Mouse (Mus musculus) limb, embryonic 14.5 days (tissue): ENCODE measurements around the gene Nrp2. TPM values are rescaled to one million over a fixed set of nuclear protein-coding genes. Genes with fewer than 3 reads are reported as not detected.

ENCODE experiments used
- ATAC-seq: fragments of 200-750 bp; cut with Nextera tagmentation; 2 replicates; pipeline ENCODE4 v1.8.0; 2017; ENCODE audit warnings: low read depth, moderate number of reproducible peaks, moderate TSS enrichment; ENCODE audit not compliant: low FRiP score
- DNase-seq: peaks from one replicate; pipeline ENCODE4 v3.0.0-alpha.2; 2015; ENCODE audit warnings: low spot score
- H3K27ac ChIP-seq: fragments of 300-500 bp; sonication (generic); replicated peaks from 2 replicates; pipeline ENCODE4 v1.5.1; 2014; ENCODE audit warnings: low read depth, mild to moderate bottlenecking, low read length, moderate library complexity, mixed read lengths
- H3K27me3 ChIP-seq: fragments of 300-500 bp; sonication (generic); 2 replicates; pipeline ENCODE4 v1.6.1; 2014; ENCODE audit warnings: low read length, mixed read lengths; ENCODE audit not compliant: control insufficient read depth, insufficient read depth
- H3K36me3 ChIP-seq: fragments of 300-500 bp; sonication (generic); 2 replicates; pipeline ENCODE4 v1.6.1; 2014; ENCODE audit warnings: mild to moderate bottlenecking, low read length, moderate library complexity, mixed read lengths; ENCODE audit not compliant: control insufficient read depth, insufficient read depth
- H3K4me1 ChIP-seq: fragments of 300-500 bp; sonication (generic); 2 replicates; pipeline ENCODE4 v1.6.1; 2014; ENCODE audit warnings: antibody characterized with exemption, low read length, mixed read lengths; ENCODE audit not compliant: control insufficient read depth, insufficient read depth
- H3K4me2 ChIP-seq: fragments of 300-500 bp; sonication (generic); replicated peaks from 2 replicates; pipeline ENCODE4 v1.6.1; 2014; ENCODE audit warnings: low read depth, mild to moderate bottlenecking, low read length, moderate library complexity; ENCODE audit not compliant: severe bottlenecking
- H3K4me3 ChIP-seq: fragments of 300-500 bp; sonication (generic); replicated peaks from 2 replicates; pipeline ENCODE4 v1.5.1; 2014; ENCODE audit warnings: low read length
- H3K9ac ChIP-seq: fragments of 300-500 bp; sonication (generic); 2 replicates; pipeline ENCODE4 v1.6.1; 2014; ENCODE audit warnings: mild to moderate bottlenecking, low read depth, low read length, moderate library complexity; ENCODE audit not compliant: severe bottlenecking
- H3K9me3 ChIP-seq: fragments of 300-500 bp; sonication (generic); 2 replicates; pipeline ENCODE4 v1.6.1; 2016; ENCODE audit warnings: low read length; ENCODE audit not compliant: control insufficient read depth
- POLR2A ChIP-seq: fragments of 200-500 bp; IDR thresholded peaks from 2 replicates; pipeline ENCODE4 v1.8.0; 2012; ENCODE audit warnings: inconsistent platforms, mild to moderate bottlenecking, moderate library complexity, borderline replicate concordance; ENCODE audit not compliant: insufficient read depth, insufficient read length; ENCODE audit errors: extremely low read depth
- WGBS: fragments of 180-500 bp; shearing (Covaris S2); extraction: QIAGEN DNeasy Blood & Tissue Kit; methylation state at CpG from one replicate; pipeline ENCODE4 v1.1.7; 2014; 5-methylcytosine and 5-hydroxymethylcytosine counted together
- polyA plus RNA-seq, 2 experiments: library from polyadenylated mRNA; depleted of rRNA in 1 of 2; stranded (reverse) in 1 of 2; unstranded in 1 of 2; fragments of >200 nt; fragmentation: Nextera tagmentation in 1 of 2; extraction: Ambion mirVana in 1 of 2; gene quantifications; 2 replicates each; pipeline versions ENCODE4 v1.2.1 to v1.2.3; 2012 to 2014

Gene Nrp2
- polyA plus RNA-seq, 2 experiments: 30.4 to 60.3 TPM

DNA sequence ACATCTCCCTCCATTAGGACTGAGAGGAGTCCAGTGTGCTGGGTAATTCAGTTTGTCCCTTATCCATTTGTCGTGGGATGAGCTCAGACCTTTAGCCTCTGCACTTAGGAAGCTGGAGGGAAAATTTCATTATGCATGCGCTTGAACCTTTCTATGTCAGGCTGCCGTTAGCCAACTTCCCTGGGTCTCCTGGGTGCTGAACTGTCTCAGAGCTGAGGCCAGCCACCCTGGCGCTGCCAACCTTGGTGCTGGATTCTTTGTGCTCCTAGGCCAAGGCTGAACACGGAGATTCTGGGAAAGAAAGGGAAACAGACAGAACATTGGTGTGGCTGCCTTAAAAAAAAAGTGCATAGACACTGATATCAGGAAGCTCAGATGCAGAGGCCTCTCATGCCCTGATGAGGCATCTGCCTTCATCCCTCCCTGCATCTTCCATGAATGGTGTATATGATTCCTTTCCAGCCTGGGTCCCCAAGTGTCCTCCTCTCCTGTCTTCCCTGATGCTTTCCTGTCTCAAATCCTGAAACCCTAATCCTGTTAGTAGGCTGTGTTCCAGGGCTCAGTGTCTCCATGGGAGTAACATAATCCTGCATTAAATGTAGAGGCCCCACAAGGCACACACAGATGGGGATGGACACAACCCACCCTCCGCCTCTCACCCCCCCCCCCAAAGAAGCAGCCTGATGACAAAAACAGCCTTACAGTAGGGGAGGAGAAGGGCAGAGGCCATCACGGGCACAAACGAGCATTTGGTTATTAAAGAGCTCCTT lies 51.2 kb downstream of the Nrp2 start:
- peaks cover 17% of the 10 kb centered on the region for H3K4me1 ChIP-seq
- H3K9ac ChIP-seq: no peak overlapping the region
- no peaks in the 10 kb centered on the region for H3K27me3 ChIP-seq
- no peak for TF ChIP-seq POLR2A
- 77% methylated on average over 8 of the region's 8 CpGs for whole genome bisulfite sequencing
- H3K4me3 ChIP-seq: no peak overlapping the region
- peaks cover 20% of the 10 kb centered on the region; the same call in 1 of the 2 replicates for H3K36me3 ChIP-seq
- no peak overlapping the region for H3K4me2 ChIP-seq
- no peak for DNase-seq
- H3K27ac ChIP-seq: no peak overlapping the region
- H3K9me3 ChIP-seq: no peaks in the 10 kb centered on the region
- no peak for ATAC-seq

DNA sequence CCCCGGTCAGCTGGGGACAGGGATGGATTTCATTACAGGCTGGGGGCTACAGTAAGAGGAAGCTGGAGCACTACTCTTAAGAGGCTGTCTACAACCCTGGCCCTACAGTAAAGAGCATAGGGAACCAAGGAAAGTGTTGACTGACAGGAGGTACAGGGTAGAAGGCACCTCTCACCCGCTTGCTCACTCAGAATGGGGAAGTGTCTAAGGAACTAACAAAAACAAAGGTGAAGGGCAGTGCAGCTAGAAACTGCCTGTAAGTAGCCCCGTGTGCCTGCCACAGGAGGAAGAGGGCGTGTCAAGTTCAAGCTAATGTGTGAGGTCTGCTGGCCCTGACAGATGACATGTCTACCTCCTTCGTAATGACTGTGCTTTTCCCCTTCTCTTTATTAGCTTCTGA lies 57.0 kb downstream of the Nrp2 start:
- 28% methylated on average over 5 of the region's 5 CpGs for WGBS
- DNase-seq (no peak), ATAC-seq (no peak)
- Histone ChIP-seq H3K4me1 (peaks cover 10% of the 10 kb centered on the region), H3K27ac (no peak overlapping the region), H3K27me3 (no peaks in the 10 kb centered on the region), H3K36me3 (peaks cover 45% of the 10 kb centered on the region), H3K9ac (no peak overlapping the region), H3K9me3 (no peaks in the 10 kb centered on the region), H3K4me3 (no peak overlapping the region), H3K4me2 (no peak overlapping the region)
- TF ChIP-seq POLR2A: no peak

DNA sequence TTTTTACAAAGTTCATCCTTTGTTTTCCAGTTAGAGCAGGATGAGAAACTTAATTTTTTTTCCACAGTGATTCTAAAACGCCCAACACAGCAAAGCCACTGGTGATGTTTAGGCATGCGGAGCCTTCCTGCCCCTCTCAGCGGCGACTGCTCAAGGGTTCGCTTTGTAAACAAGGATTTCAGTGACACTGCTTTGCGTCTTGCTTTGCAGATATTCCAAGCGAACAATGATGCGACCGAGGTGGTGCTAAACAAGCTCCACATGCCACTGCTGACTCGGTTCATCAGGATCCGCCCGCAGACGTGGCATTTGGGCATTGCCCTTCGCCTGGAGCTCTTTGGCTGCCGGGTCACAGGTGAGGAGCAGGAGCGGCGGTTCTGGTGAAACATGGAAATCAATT lies 57.5 kb downstream of the Nrp2 start:
- TF ChIP-seq POLR2A: no peak
- ATAC-seq (no peak), DNase-seq (no peak)
- Histone ChIP-seq H3K27ac (no peak overlapping the region), H3K9me3 (no peaks in the 10 kb centered on the region), H3K4me2 (no peak overlapping the region), H3K36me3 (peaks cover 45% of the 10 kb centered on the region), H3K9ac (no peak overlapping the region), H3K27me3 (no peaks in the 10 kb centered on the region), H3K4me1 (peaks cover 15% of the 10 kb centered on the region), H3K4me3 (no peak overlapping the region)
- 80% methylated on average over 17 of the region's 17 CpGs for WGBS

DNA sequence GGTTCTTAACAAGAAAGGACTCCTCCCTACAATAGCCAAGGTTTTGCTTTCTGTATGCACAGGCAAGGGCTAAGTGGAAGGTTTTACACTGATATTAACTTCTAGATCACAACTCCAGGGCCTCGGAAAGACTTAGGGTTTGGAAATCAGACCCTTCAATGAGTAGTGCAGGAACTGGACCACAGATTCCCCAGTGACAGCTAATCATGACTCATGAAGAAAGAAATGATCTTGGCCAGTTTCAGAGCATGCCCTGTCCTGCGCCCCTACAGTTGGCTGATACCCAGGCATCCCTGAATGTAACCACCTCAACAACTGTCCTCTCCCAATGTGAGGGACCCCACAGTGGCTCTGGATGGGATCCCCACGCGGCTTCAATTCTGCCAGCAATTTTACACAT lies 60.7 kb downstream of the Nrp2 start:
- no peak for TF ChIP-seq POLR2A
- Histone ChIP-seq H3K27me3 (no peaks in the 10 kb centered on the region), H3K27ac (no peak overlapping the region), H3K36me3 (peaks cover 61% of the 10 kb centered on the region), H3K9me3 (no peaks in the 10 kb centered on the region), H3K4me3 (no peak overlapping the region), H3K9ac (no peak overlapping the region), H3K4me2 (no peak overlapping the region), H3K4me1 (peaks cover 32% of the 10 kb centered on the region)
- ATAC-seq (no peak), DNase-seq (no peak)
- WGBS: 83% methylated on average over 4 of the region's 4 CpGs

DNA sequence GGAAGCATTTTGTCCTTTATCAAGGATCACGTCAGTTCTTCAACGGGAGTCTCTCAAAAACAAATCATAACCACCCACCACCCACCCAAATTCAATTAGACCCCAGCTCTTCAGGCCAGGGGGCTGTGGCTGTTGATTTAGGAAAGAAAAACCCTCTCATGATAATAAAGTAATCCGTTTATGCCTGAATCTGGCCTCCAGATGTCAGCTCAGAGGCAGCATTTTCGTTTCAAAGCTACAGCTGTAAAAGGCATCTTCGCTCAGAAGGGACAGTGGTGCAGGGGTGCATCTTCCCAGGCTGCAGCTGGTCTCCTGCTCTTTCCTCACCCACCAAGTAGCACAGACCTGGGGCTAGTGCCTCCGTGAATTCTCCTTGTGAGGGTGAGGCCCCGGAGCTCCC lies 62.1 kb downstream of the Nrp2 start:
- DNase-seq: peak; percentile 34
- ATAC-seq: no peak
- no peak overlapping the region for H3K4me3 ChIP-seq
- no peak overlapping the region for H3K9ac ChIP-seq
- no peaks in the 10 kb centered on the region for H3K27me3 ChIP-seq
- peaks cover 28% of the 10 kb centered on the region for H3K4me1 ChIP-seq
- no peak overlapping the region for H3K27ac ChIP-seq
- H3K4me2 ChIP-seq: no peak overlapping the region
- no peaks in the 10 kb centered on the region for H3K9me3 ChIP-seq
- H3K36me3 ChIP-seq: peaks cover 59% of the 10 kb centered on the region
- TF ChIP-seq POLR2A: no peak
- 22% methylated on average over 7 of the region's 7 CpGs for WGBS
